ENCODE assay signal across 9 mouse cellular contexts in the genomic region with DNA sequence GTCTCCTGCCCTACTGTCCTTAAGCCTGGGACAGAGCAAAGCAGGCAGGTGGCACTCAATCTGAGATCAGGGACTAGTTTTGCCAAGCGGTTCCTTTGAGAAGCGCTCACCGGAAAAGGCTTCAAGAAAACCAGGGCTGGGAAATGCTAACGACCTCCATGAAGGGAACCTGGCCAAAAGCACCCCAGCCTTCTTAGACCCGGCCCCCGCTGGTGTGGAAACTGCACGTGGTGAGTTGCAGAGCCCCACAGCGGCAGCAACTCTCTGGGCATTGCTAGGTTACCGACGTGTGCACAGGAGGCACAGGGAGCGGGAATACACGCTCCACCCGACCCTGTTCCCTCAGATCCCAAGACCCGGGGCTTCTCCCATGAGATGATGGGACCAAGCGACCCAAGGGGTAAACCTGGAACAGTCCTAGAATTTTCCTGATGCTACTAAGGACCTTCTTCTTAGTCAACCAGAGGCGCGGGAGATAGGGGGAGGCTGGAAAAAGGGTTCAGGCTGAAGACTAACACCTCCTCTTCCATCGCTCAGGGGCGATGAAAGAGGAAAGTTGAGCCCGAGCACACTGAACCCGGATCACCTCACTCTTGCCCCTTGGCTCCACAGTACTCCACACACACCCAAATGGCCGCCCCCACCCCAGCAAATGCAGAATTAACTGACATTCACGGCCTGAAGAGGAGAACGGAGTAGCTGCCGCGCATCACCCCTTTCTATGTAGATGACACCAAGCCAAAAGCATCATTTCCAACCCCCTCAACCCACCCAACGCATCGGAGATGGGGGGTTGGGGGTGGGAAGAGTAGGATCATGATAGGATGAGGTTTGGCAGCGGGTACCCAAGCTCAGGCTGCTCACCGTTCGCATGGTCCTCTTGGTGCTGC.
DNase-seq lines count a peak whose midpoint lies in the region; ATAC-seq and TF ChIP-seq lines count a peak whose summit lies in the region.
"Had no signal": no experiment of that assay in that cellular context is flagged by ENCODE, and none has a peak within 500 bp of the region (broad histone marks: within the 10 kb centered on the region; RNA-seq: fewer than 3 reads in every experiment).

No protein-coding gene starts in this region.

- H3K27ac ChIP-seq in heart, embryonic 11.5 days (ENCODE audit: low read depth, low read length), result no peak overlapping the region
- 0 out of 2 replicates have a peak overlapping the region, but pooled peaks have one; percentile 4 for H3K27ac ChIP-seq in forebrain, embryonic 13.5 days
- no peak overlapping the region for H3K27ac ChIP-seq in liver, embryonic 11.5 days (ENCODE audit: low read depth, low read length)

- peaks cover 10% of the 10 kb centered on the region; the same call in 1 of the 2 replicates for H3K4me1 ChIP-seq in heart, embryonic 11.5 days (ENCODE audit: control insufficient read depth, insufficient read depth, low read length)
- peaks cover 18% of the 10 kb centered on the region for H3K4me1 ChIP-seq in forebrain, embryonic 13.5 days
- H3K4me1 ChIP-seq in liver, embryonic 11.5 days (replicated peaks; ENCODE audit: control insufficient read depth, insufficient read depth, low read length), result no peaks in the 10 kb centered on the region

- no peak for ATAC-seq in heart, embryonic 11.5 days (replicated peaks; ENCODE audit: insufficient number of reproducible peaks, low FRiP score, low TSS enrichment)
- peak; percentile 65 for ATAC-seq in forebrain, embryonic 13.5 days
- no peak for ATAC-seq in liver, embryonic 11.5 days (replicated peaks; ENCODE audit: low FRiP score)

- DNase-seq in heart, postnatal 25 days (ENCODE audit: low spot score), result no peak
- DNase-seq in brain, embryonic 14.5 days (ENCODE audit: low read depth), result peak; percentile 61
- peak; percentile 32 for DNase-seq in kidney, adult 9 months
- no peak for DNase-seq in liver, embryonic 11.5 days (ENCODE audit: low spot score)
- DNase-seq in right cerebral cortex, adult 2 months (ENCODE audit: low spot score in 2 of 2), result peak; percentile 61 to 63
- DNase-seq in urinary bladder, postnatal 14 days (ENCODE audit: low spot score), result no peak

- no peak overlapping the region; the same call in 1 of the 2 replicates for H3K9ac ChIP-seq in heart, embryonic 11.5 days (ENCODE audit: low read depth, low read length)
- peak overlapping the region; percentile 62 for H3K9ac ChIP-seq in forebrain, embryonic 13.5 days
- H3K9ac ChIP-seq in liver, embryonic 11.5 days (ENCODE audit: low read depth, low read length), result no peak overlapping the region

- no peak for TF ChIP-seq CTCF in brain, embryonic 14.5 days (IDR thresholded peaks at IDR 0.05; ENCODE audit: borderline replicate concordance, extremely low read depth, insufficient read depth, insufficient read length)

- intact Hi-C loops in heart, postnatal 25 days (cut with DNase I), result no loop called here

- H3K4me3 ChIP-seq in heart, embryonic 11.5 days (ENCODE audit: low read depth, low read length), result peak overlapping the region; percentile 65
- peak overlapping the region; percentile 67 for H3K4me3 ChIP-seq in forebrain, embryonic 13.5 days
- peak overlapping the region; percentile 59 for H3K4me3 ChIP-seq in liver, embryonic 11.5 days (ENCODE audit: low read depth, low read length)

- no peak for TF ChIP-seq POLR2A in brain, embryonic 14.5 days (IDR thresholded peaks at IDR 0.05; ENCODE audit: borderline replicate concordance, extremely low read depth, insufficient read depth, insufficient read length, poor library complexity, severe bottlenecking)

- 4% methylated on average over 31 of the region's 31 CpGs for WGBS in heart, embryonic 11.5 days (ENCODE audit: insufficient replicate concordance)
- under 1% methylated on average over 31 of the region's 31 CpGs for WGBS in forebrain, embryonic 13.5 days
- 3% methylated on average over 31 of the region's 31 CpGs for WGBS in liver, embryonic 11.5 days

- peak overlapping the region; percentile 91 for H3K4me2 ChIP-seq in heart, embryonic 11.5 days
- peak overlapping the region; percentile 83 for H3K4me2 ChIP-seq in forebrain, embryonic 13.5 days
- H3K4me2 ChIP-seq in liver, embryonic 11.5 days, result peak overlapping the region; percentile 74

- H3K27me3 ChIP-seq in heart, embryonic 11.5 days (ENCODE audit: control insufficient read depth, insufficient read depth, low read length), result peaks cover 14% of the 10 kb centered on the region; the same call in 1 of the 2 replicates
- H3K27me3 ChIP-seq in forebrain, embryonic 13.5 days, result peaks cover 42% of the 10 kb centered on the region
- H3K27me3 ChIP-seq in liver, embryonic 11.5 days (replicated peaks; ENCODE audit: control insufficient read depth, insufficient read depth, low read length), result peaks cover 54% of the 10 kb centered on the region
- H3K27me3 ChIP-seq: CH12.LX had no signal

- H3K9me3 ChIP-seq in heart, embryonic 11.5 days (replicated peaks; ENCODE audit: control insufficient read depth, low read length), result no peaks in the 10 kb centered on the region
- no peaks in the 10 kb centered on the region for H3K9me3 ChIP-seq in forebrain, embryonic 13.5 days (replicated peaks)
- H3K9me3 ChIP-seq in liver, embryonic 11.5 days (ENCODE audit: control insufficient read depth, low read length), result no peaks in the 10 kb centered on the region

- H3K36me3 ChIP-seq in heart, embryonic 11.5 days (ENCODE audit: control insufficient read depth, insufficient read depth, low read length), result no peaks in the 10 kb centered on the region
- H3K36me3 ChIP-seq in forebrain, embryonic 13.5 days (ENCODE audit: poor library complexity, severe bottlenecking), result no peaks in the 10 kb centered on the region
- no peaks in the 10 kb centered on the region for H3K36me3 ChIP-seq in liver, embryonic 11.5 days (ENCODE audit: control insufficient read depth, insufficient read depth, low read length)

Comparison
In these comparisons a context has a peak if more than half of its experiments do, and no peak if none do; other contexts are left out.
1. DNase-seq: peak in brain, embryonic 14.5 days (single experiment), kidney, adult 9 months (single experiment) and right cerebral cortex, adult 2 months (2 of 2); none in heart, postnatal 25 days (single experiment), liver, embryonic 11.5 days (single experiment) and urinary bladder, postnatal 14 days (single experiment).
2. Peak in every context shown above with its lines, with median percentiles within 50 percentile points of each other: H3K4me2 ChIP-seq and H3K4me3 ChIP-seq.